Mouse (Mus musculus) neural tube, embryonic 15.5 days (tissue): ENCODE results near the gene Eef1a2. TPM values are rescaled to one million over a fixed set of nuclear protein-coding genes. Genes with fewer than 3 reads are reported as not detected.

Experiments
- ATAC-seq: fragments of 200-750 bp; cut with Nextera tagmentation; 2 replicates; pipeline ENCODE4 v1.8.0; 2017; ENCODE audit warnings: mild to moderate bottlenecking, moderate TSS enrichment, moderate library complexity; ENCODE audit not compliant: low FRiP score
- H3K27ac ChIP-seq: fragments of 300-500 bp; sonication (generic); replicated peaks from 2 replicates; pipeline ENCODE4 v1.5.1; 2015; ENCODE audit warnings: mild to moderate bottlenecking, inconsistent platforms
- H3K27me3 ChIP-seq: fragments of 300-500 bp; sonication (generic); replicated peaks from 2 replicates; pipeline ENCODE4 v1.6.1; 2015; ENCODE audit warnings: inconsistent platforms
- H3K36me3 ChIP-seq: fragments of 300-500 bp; sonication (generic); 2 replicates; pipeline ENCODE4 v1.6.1; 2015; ENCODE audit warnings: inconsistent platforms
- H3K4me1 ChIP-seq: fragments of 300-500 bp; sonication (generic); 2 replicates; pipeline ENCODE4 v1.6.1; 2015; ENCODE audit warnings: inconsistent platforms
- H3K4me2 ChIP-seq: fragments of 300-500 bp; sonication (generic); 2 replicates; pipeline ENCODE4 v1.6.1; 2015; ENCODE audit warnings: inconsistent platforms, mild to moderate bottlenecking, moderate library complexity
- H3K4me3 ChIP-seq: fragments of 300-500 bp; sonication (generic); replicated peaks from 2 replicates; pipeline ENCODE4 v1.5.1; 2015; ENCODE audit warnings: mild to moderate bottlenecking, inconsistent platforms
- H3K9ac ChIP-seq: fragments of 300-500 bp; sonication (generic); replicated peaks from 2 replicates; pipeline ENCODE4 v1.6.1; 2015; ENCODE audit warnings: mild to moderate bottlenecking, inconsistent platforms
- H3K9me3 ChIP-seq: fragments of 300-500 bp; sonication (generic); replicated peaks from 2 replicates; pipeline ENCODE4 v1.6.1; 2016; ENCODE audit warnings: inconsistent platforms
- WGBS: fragments of 180-500 bp; shearing (Covaris S2); methylation state at CpG from one replicate; pipeline ENCODE4 v1.1.7; 2015; ENCODE audit warnings: mixed read lengths; 5-methylcytosine and 5-hydroxymethylcytosine counted together
- polyA plus RNA-seq: library from polyadenylated mRNA; unstranded; fragments of >200 nt; fragmentation: Nextera tagmentation; extraction: Ambion mirVana; gene quantifications from 2 replicates; pipeline ENCODE4 v1.2.1, GENCODE M21; 2015

Gene Eef1a2
- polyA plus RNA-seq, 1 experiment from 2014 or later = 16.8 TPM

DNA sequence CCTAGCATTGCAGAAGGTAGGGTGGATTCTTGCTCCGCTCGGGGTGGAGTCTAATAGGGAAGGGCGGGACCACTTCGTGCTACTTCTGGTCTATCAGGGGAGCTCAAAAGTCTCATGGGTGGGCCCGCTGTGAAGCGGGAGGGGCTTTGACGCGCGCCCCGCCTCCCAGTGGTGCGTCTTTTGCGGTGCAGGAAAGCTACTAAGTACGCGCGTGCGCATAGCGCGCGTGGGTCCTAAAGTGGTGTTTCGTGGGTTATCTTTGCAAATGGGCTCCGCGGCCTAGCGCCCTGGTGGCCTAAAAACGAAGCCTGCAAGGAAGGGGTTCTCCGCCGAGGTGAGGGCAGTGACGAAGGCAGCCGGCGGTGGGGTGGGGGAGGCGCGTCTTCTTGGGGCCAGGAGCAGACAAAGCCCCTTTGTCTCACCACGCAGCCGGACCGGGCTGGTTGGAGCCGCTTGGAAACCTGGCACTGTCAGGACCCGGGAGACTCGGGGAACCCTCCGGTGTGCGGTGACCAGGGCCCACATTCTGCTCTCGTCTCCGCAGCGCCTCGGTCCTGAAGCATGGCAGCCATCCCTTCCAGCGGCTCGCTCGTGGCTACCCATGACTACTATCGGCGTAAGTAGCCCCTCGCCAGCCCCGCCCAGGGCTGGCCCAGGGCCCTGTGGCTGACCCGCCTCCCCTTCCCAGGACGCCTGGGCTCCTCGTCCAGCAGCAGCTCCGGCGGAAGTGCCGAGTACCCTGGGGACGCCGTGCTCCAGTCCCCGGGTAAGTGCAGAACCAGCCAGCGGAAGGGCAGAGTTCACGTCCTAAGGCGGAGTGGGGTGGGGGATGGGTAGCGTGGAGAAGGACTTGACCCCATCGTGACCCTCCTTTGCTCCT, 30.5 kb upstream of the Eef1a2 start, which contains the start of gene Ppdpf:
Ppdpf (plus strand) TSS at position 127 of the 880 bp plus-strand sequence.
- peaks cover 10% of the 10 kb centered on the region; the same call in 1 of the 2 replicates for H3K36me3 ChIP-seq
- H3K27me3 ChIP-seq = no peaks in the 10 kb centered on the region

DNA sequence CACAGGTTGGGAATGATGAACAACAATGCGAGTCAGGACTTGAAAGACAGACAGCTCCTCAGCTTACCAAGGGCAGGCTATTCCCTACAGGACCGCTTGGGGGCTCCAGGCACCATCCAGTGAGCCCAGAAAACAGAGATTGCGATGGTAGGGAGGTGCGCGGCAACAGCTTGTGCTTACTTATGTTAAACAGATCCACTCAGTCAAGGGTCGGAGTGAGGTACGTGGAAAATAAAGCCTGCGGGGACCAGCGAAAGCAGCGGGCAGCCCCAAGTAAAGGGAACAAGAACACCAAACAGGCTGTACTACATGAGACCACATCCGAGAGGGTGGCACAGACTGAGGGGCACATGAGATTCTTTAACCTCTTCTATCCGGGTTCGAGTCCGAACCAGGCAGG, 29.8 kb upstream of the Eef1a2 start:
- peak; percentile 85 for ATAC-seq
- peak overlapping the region; percentile 78 for H3K4me2 ChIP-seq
- no peaks in the 10 kb centered on the region for H3K27me3 ChIP-seq
- H3K9ac ChIP-seq = peak overlapping the region; percentile 80
- under 1% methylated on average over 14 of the region's 14 CpGs for WGBS
- H3K36me3 ChIP-seq = peaks cover 10% of the 10 kb centered on the region; the same call in 1 of the 2 replicates
- H3K4me1 ChIP-seq = peaks cover 12% of the 10 kb centered on the region
- H3K27ac ChIP-seq = peak overlapping the region; percentile 96
- peak overlapping the region; percentile 73 for H3K4me3 ChIP-seq
- H3K9me3 ChIP-seq = no peaks in the 10 kb centered on the region

More for the DNA sequence above, 30.5 kb upstream of the Eef1a2 start, which contains the start of gene Ppdpf:
- peak; percentile 94 for ATAC-seq
- Histone ChIP-seq H3K4me1 (peaks cover 12% of the 10 kb centered on the region), H3K4me3 (peak within 1 kb of the TSS; percentile 73), H3K9me3 (no peaks in the 10 kb centered on the region), H3K4me2 (peak within 1 kb of the TSS; percentile 78), H3K9ac (peak within 1 kb of the TSS; percentile 80), H3K27ac (peak within 1 kb of the TSS; percentile 96)
- WGBS = under 1% methylated on average over 63 of the region's 64 CpGs

DNA sequence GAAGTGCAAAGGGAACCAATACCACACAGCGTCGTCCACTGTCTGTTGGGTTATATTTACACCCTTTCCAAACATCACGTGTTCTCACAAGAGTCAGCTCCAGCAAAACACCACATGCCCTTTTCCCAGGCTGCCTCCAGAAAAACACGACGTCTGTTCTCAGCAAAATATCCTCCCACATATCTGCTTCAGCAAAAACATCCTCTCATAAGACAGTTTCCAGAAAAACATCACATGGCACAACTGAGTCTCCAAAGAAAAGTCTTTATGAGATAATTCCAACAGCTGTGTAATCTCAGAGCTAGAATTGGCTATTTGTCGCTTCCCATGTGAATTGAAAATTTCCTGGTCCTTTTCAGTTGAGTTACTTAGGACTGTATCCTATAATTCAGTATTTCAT, 24.1 kb upstream of the Eef1a2 start:
- WGBS = 87% methylated on average over 6 of the region's 6 CpGs
- ATAC-seq = no peak
- H3K27me3 ChIP-seq = 0 out of 2 replicates have a peak, but pooled peaks cover 5% of the 10 kb centered on the region

DNA sequence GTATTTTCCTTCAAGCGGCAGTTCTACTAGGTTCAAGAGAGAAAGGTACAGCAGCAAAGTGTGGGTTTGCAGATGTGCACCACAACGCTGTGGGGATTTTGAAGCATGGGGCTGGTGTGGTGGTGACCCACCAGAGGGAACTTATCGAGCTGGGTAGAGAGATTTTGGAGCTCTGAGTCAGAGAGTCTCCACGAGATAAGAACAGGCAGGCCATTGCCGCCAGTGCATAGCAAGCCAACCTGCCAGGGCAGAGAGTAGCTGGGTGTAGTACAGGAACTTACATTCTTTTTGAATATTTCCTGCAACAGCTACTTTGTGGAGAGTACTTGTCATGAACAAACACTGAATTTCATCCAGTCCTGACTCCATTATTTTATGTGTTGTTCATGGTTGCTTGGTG, 21.7 kb upstream of the Eef1a2 start:
- Histone ChIP-seq H3K4me3 (no peak overlapping the region), H3K27me3 (0 out of 2 replicates have a peak, but pooled peaks cover 5% of the 10 kb centered on the region), H3K27ac (no peak overlapping the region), H3K4me2 (no peak overlapping the region), H3K36me3 (no peaks in the 10 kb centered on the region), H3K9ac (no peak overlapping the region), H3K4me1 (no peaks in the 10 kb centered on the region), H3K9me3 (no peaks in the 10 kb centered on the region)
- WGBS = 87% methylated on average over 5 of the region's 5 CpGs
- ATAC-seq = no peak

More for the DNA sequence above, 24.1 kb upstream of the Eef1a2 start:
- H3K9me3 ChIP-seq = no peaks in the 10 kb centered on the region
- no peak overlapping the region for H3K4me2 ChIP-seq
- H3K4me3 ChIP-seq = no peak overlapping the region
- no peak overlapping the region for H3K27ac ChIP-seq
- H3K9ac ChIP-seq = no peak overlapping the region
- H3K4me1 ChIP-seq = no peaks in the 10 kb centered on the region
- no peaks in the 10 kb centered on the region for H3K36me3 ChIP-seq

DNA sequence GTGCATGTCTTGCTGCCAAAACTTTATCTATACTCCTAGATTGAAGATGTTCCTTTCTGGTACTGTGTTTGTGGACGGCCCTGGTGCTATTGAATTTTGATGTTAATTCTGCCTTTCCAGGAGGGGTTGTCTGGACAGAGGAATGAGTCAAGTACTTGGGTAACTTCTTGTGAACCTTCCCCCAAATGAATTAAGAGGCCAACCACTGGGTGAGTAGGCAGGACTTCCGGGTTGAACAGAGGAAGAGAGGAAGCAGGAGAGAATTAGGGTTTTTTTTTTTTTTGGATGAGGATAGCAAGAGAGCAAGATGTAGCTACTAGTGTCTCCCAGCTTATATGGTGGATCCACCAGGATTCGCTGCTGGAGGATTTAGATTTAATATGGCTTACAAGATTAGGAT, 21.2 kb upstream of the Eef1a2 start:
- Histone ChIP-seq H3K4me2 (no peak overlapping the region), H3K9me3 (no peaks in the 10 kb centered on the region), H3K27me3 (0 out of 2 replicates have a peak, but pooled peaks cover 5% of the 10 kb centered on the region), H3K27ac (no peak overlapping the region), H3K4me1 (no peaks in the 10 kb centered on the region), H3K9ac (no peak overlapping the region), H3K36me3 (no peaks in the 10 kb centered on the region), H3K4me3 (no peak overlapping the region)
- 84% methylated on average over 3 of the region's 3 CpGs for WGBS
- ATAC-seq = no peak

DNA sequence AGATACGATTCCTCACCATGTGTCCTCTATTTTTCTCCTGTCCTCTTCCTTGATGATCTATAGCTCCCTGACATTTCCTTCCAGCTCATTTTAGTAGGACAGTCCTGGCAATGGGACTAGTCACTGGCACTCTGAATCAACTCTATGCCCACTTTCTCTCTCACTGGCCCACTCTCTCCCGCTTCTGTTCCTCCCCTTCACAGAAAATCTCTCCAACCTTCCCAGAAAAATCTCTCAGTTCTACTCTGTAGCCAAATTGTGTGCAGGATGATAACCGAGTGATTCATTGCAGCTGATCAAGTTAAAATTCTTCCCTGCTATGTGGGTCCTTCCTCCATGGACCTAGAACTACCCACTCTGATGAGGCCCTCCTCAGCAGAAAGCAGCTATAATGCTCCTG, 17.8 kb upstream of the Eef1a2 start:
- H3K27me3 ChIP-seq = no peaks in the 10 kb centered on the region
- H3K4me2 ChIP-seq = no peak overlapping the region
- no peaks in the 10 kb centered on the region for H3K4me1 ChIP-seq
- H3K36me3 ChIP-seq = no peaks in the 10 kb centered on the region
- no peak overlapping the region for H3K4me3 ChIP-seq
- 89% methylated on average over 3 of the region's 3 CpGs for WGBS
- H3K9me3 ChIP-seq = no peaks in the 10 kb centered on the region
- no peak for ATAC-seq
- no peak overlapping the region for H3K9ac ChIP-seq
- no peak overlapping the region for H3K27ac ChIP-seq

DNA sequence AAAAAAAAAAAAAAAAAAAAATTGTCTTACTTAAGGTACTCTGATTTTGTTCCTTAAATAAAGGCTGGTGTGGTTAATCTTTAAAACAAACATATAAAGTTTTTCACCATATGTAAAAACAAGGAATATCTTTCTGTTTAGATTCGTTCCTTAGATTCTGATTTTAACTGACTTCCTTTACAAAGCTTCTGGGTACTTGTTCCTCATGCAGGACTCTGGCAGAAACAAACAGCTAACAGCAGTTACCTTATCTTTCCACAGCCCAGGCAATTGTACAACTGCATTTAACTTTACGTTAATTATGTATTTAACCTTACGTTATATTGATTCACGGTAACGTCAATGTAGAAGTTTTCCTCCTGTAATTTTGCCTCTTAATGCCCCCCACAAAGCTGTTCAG, 9.7 kb upstream of the Eef1a2 start:
- H3K27me3 ChIP-seq = no peaks in the 10 kb centered on the region; the same call in 1 of the 2 replicates
- no peak overlapping the region for H3K27ac ChIP-seq
- no peaks in the 10 kb centered on the region for H3K4me1 ChIP-seq
- no peaks in the 10 kb centered on the region for H3K36me3 ChIP-seq
- 86% methylated on average over 5 of the region's 5 CpGs for WGBS
- H3K4me3 ChIP-seq = no peak overlapping the region
- no peak overlapping the region for H3K9ac ChIP-seq
- no peak overlapping the region for H3K4me2 ChIP-seq
- no peaks in the 10 kb centered on the region for H3K9me3 ChIP-seq
- no peak for ATAC-seq

DNA sequence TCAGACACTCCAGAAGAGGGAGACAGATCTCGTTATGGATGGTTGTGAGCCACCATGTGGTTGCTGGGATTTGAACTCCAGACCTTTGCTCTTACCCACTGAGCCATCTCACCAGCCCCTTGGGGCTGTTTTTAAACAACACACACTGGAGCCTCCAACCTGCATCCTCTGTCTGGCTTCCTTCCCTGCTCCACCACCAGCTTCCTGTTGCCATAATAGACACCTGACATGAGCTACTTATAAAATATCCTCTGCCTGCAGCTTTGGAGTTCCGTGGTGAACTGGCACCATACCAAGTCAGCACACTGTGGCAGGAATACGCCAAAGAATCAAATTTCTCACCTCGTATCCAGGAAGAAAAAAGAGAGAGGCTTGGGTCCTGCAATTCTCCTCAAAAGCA, 4.0 kb upstream of the Eef1a2 start:
- no peak overlapping the region for H3K27ac ChIP-seq
- H3K4me3 ChIP-seq = no peak overlapping the region
- H3K4me2 ChIP-seq = no peak overlapping the region
- H3K4me1 ChIP-seq = peaks cover 38% of the 10 kb centered on the region
- H3K9ac ChIP-seq = no peak overlapping the region
- WGBS = 74% methylated on average over 4 of the region's 4 CpGs
- no peaks in the 10 kb centered on the region for H3K36me3 ChIP-seq
- H3K9me3 ChIP-seq = no peaks in the 10 kb centered on the region
- H3K27me3 ChIP-seq = no peaks in the 10 kb centered on the region
- ATAC-seq = no peak

DNA sequence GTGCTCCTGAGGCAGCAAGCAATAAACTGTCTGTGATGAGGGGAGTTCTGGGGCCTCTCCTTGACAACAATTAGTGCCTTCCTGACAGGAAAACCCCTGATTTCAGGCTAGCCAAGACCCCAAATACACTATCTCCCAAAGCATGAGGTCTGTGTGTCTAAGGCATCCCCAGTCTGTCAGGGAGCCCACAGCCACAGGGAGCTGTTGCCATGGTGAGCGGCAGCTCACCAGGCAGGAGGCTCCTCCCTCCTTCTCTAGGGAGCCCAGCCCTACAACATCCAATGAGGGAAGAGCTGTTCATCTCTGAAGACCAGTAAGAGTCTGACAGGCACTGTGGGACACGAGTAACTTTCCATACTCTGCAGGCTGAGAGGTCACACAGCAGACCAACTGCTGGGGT, 3.0 kb upstream of the Eef1a2 start:
- WGBS = 0% methylated on average over 2 of the region's 2 CpGs
- Histone ChIP-seq H3K27me3 (no peaks in the 10 kb centered on the region), H3K4me2 (peak overlapping the region; percentile 19; the same call in 1 of the 2 replicates)

DNA sequence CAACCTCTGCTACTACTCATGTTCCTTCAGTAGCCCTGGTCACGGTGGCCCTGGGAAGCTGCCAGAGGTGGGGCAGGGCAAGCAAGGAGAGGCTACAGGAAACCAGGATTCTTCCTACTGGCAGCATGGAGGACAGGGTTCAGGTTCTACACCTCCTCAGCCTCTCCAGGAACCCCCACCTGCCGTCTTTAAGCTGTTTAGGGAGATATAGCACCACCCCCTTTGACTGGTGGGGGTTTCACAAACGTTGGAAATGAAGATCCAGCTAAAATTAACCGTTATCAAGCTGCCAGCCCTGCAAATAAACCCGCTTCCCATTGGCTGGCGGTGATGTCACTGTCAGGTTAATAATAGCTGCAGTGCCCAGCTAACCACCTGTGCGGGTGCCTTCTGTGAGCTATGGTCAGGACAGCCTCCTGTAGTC, 2.3 kb upstream of the Eef1a2 start:
- Histone ChIP-seq H3K9me3 (no peaks in the 10 kb centered on the region), H3K4me3 (no peak overlapping the region), H3K27ac (peak overlapping the region; percentile 69), H3K9ac (no peak overlapping the region), H3K4me2 (no peak overlapping the region), H3K27me3 (no peaks in the 10 kb centered on the region), H3K4me1 (peaks cover 55% of the 10 kb centered on the region), H3K36me3 (no peaks in the 10 kb centered on the region)
- WGBS = 53% methylated on average over 7 of the region's 7 CpGs
- ATAC-seq = no peak

More for the DNA sequence above, 3.0 kb upstream of the Eef1a2 start:
- no peak overlapping the region for H3K4me3 ChIP-seq
- H3K4me1 ChIP-seq = peaks cover 48% of the 10 kb centered on the region
- H3K27ac ChIP-seq = peak overlapping the region; percentile 69
- no peak overlapping the region for H3K9ac ChIP-seq
- no peaks in the 10 kb centered on the region for H3K9me3 ChIP-seq
- no peaks in the 10 kb centered on the region for H3K36me3 ChIP-seq
- ATAC-seq = peak; percentile 76

DNA sequence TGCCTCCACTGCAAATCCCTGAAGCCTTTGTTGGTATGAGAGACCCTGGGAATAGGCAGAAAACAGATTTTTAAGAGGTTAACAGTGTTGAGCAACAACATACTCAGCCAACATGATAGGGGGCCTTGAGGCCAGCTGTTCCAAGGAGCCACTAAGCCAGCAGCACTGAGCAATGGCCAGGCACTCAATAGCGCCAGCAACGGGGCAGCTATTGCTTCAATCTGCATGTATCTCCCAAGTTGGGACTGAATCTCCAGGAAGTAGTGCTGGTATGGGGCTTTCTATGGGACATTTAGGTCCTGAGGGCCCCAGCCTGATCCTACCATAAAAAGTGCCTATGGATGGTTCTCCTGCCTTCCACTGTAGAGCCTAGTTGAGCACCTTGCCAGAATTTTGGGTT, 1.7 kb upstream of the Eef1a2 start:
- Histone ChIP-seq H3K9ac (no peak overlapping the region), H3K4me2 (no peak overlapping the region), H3K27me3 (no peaks in the 10 kb centered on the region; the same call in 1 of the 2 replicates), H3K4me1 (peaks cover 55% of the 10 kb centered on the region), H3K36me3 (no peaks in the 10 kb centered on the region; the same call in 1 of the 2 replicates), H3K27ac (no peak overlapping the region), H3K9me3 (no peaks in the 10 kb centered on the region), H3K4me3 (no peak overlapping the region)
- 89% methylated on average over 2 of the region's 2 CpGs for WGBS
- no peak for ATAC-seq
